Mouse (Mus musculus) embryo, embryonic 11.5 days (tissue): Measurements from ENCODE around the gene Tshz2.

Experiments
- DNase-seq: peaks from one replicate; pipeline ENCODE4 v3.0.0-alpha.2; 2012; ENCODE audit warnings: low read depth, low spot score

The Tshz2 gene

DNA sequence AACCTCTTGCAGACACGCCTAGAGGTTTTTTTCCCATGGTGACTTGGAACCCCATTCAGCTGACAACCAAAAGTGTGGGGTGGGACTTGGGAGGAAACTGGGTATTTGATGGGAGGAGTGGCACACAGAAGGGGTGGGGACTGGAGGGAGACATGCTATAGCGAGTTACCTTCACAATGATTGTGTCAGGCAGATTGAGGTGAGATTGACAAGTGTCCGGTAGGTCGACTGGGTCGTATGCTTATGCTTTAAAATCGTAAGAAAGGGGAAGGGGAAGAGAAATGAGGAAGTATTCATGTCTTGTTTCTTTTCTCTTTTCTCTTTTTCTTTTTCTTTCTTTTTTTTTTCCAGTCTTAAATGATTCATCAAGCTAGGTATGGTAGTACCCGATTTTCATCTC is 236.7 kb downstream of the Tshz2 start:
- DNase-seq: no peak

DNA sequence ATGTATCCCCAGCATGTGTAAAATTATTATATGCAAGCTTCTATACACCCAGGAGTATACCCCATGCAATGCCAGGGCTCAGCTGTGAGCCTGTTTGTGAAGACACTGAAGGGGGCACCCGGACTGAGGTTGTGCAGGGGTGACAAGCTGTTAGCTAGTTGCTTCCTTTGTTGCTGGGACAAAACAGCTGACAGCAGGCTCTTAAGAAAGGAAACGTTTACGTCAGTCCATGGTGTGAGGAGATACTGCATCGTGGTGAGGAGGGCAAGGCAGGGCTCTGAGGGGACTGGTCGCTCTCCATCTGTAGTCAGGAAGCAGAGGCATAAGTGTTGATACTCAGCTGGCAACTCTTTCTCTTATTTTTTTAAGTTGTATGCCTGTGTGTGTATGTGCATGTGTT is 237.7 kb downstream of the Tshz2 start:
- no peak for DNase-seq

DNA sequence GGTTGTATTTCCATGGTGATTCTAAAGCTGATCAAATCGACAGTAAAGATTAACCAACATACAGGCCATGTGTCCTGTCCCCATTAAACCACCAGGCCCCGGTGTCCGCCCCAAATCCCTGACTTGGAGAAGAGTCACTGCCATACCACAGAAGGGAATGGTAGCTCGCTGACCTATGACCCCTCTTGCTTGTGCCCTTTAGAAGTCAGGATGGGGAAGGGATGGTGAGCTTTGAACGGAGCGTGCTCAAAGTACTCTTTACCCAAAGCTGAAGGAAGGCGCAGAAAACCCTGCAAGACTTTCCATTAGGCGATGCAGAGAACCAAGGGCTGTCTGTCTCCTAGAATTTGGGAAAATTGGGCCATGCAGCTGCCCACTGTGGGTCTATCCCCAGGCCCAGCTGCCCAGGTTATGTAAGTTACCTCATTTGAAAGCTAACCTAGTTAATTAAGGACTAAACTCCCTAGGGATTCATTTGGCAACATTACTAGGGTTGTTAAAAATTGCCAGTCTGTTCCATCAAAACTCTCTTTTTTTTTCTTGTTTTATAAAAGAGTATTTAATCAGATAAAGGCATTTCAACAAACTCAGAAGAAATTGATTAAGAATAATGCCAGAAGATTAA is 238.7 kb downstream of the Tshz2 start:
- DNase-seq: no peak

DNA sequence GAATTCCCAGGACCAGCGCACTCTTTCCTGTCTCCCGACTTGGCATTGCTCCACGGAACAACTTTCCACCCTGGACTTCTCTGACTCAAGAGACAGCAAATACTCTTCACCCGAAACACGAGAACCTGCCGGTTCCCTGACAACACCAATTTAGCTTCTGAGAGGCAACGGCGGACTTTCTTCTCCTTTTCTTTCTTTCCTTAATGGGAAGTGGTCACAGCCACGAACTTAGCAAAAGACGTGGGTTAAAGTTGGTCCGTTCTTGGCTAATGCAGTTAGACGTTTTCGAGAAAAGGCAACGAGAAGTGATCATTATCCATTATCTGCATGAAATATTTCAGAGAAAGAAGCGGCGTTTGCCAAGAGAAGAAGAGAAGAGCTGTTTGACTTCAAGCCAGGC is 240.6 kb downstream of the Tshz2 start:
- no peak for DNase-seq

DNA sequence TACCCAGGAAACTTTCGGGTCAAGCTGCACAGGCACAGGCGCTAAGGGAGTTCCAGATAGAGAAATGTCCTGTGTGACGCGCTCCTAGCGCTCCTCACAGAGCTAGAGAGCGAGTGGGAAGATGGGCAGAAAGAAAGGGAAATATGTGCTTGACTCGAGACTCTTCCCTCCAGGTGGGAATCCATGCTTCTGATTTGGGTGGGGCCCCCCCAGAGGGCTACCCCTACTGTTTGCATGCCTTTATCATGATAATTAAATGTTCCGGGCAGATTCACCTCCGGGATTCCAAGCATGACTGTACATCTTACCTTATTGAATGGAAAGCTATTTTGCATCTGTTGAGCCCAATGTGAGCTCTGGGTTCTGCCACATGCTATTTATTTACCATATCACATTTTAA is 255.1 kb downstream of the Tshz2 start:
- DNase-seq: no peak

DNA sequence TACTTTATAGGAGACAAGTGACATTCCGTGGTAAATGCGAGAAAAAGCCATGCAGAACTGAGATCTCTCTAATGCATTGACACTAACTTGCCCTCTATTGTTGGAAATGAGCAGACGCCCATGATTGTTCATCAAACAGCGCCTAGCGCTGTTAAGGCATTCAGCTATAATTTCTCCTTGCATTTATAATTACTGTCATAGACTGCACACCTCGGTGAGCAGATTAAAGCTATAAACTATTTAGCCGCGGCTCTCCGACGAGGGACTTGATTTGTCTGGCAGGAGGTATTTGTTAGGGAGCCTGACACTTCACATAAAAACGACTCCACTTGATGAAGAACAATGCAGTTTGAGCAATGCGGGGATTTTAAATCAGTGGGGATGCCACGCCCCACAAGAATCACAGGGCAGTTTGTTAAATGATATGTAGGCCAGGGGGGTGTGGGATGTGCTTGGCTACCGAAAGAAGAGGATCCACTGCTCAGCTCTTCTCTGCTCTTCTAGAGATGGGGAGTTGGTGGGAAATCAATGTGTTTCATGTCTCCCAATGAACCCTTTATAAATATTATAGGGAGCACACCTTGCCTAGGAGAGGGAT is 259.7 kb downstream of the Tshz2 start:
- no peak for DNase-seq

DNA sequence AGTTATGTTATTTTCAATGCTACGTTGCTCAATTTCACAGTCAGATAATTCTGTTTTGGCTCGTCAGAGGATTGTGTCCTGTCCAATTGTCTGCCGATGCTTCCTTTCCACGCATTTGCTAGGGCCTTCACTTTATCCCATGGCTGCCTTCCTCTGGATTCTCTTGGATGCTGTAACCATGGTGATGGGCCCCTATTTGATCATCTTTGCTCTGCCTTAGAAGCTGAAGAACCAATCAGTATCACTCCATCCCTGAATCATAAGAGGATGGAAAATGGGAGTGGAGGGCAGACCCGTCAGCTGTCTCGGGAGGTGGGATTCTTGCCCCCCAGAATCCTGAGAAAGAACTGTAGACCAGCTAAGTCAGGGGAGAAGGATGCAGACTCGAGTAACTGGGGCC is 270.1 kb downstream of the Tshz2 start:
- DNase-seq: no peak

DNA sequence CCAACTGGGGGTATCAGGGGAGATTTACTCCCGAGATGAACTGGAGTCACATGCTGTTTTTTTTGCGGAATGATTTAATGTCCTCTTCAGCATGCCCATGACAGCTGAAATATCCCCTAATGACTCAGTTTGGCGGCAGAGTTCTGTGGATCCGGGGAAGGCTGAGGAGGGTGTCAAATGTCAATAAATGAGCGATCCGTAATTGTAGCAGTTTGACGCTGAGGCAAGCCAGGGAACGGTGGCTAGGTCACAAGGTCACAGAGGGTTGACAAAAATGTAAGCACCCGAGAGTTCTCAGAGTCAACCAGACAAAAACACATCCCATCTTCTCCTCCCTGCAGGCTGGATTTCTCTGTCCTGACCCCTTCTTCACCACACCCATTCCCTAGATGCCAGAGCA is 273.6 kb downstream of the Tshz2 start:
- no peak for DNase-seq

DNA sequence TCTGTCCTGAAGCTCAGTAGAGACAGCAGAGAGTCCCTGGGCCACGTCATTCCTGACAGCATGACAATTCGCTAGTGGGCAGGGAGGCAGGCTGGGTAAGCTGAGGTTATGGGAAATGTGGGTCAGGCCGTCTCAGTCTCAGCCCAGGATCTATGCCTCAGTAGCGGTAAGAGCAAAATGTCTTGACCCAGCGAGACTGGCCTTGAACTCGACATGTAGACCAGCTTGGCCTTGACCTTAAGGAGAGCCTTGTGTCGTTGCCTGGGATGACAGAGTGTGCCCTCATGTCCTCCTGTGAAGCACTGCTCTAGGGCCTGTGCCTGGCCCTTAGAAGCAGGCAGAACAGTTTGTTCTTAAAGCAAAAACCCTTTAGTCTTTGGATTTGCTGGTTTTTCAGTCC is 275.2 kb downstream of the Tshz2 start:
- DNase-seq: no peak

DNA sequence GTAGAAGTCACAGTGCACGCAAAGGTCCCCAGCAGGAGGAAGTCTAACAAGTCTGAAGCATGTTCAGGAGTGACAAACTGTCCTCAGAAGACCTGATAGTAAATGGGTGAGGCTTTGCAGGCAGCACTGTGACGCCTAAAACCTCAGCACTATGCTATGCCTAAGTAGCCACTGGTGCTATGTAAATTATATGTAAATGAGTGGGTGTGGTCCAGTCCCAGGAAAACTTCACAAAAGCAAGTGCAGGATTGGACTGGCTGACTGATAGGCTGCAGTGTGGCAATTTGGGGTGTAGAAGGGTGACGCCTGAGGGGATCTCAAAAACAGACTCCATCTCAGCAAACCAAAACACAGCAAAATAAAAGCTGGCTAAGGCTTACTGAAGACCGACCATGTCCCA is 277.8 kb downstream of the Tshz2 start:
- no peak for DNase-seq

DNA sequence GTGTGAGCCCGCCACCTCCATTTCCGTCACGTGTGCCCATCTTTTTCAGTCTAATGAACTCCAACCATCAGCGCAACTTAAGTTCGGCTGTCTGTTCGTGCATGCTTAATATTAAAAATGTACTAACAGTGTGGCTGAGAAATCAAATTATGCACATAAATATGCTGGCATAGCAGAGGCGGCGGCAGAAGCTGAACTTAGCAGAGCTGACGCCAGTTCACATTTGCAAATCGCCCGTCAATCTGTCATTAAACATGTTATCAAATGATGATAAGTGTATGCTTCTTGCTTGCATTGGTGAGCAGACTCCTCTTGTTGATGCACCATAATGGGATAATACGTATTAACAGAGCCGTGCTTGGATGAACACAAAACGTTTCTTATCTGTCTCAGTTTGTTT is 280.0 kb downstream of the Tshz2 start:
- no peak for DNase-seq

DNA sequence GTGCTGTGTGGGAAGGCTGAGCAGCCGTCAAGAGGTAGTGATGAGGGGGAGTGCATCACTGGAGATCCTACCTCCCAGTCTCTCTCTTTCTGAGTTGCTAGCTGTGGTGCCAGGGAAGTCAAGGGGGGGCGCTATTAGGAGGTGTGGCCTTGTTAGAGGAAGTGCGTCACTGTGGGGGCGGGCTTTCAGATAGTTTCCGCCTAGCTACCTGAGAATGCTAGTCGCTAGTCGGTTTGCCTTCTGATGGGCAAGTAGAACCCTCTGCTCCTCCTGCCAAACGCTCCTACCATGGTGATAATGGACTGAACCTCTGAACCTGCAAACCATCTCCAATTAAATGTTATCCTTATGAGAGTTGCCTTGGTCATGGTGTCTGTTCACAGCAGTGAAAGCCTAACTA is 282.1 kb downstream of the Tshz2 start:
- no peak for DNase-seq

DNA sequence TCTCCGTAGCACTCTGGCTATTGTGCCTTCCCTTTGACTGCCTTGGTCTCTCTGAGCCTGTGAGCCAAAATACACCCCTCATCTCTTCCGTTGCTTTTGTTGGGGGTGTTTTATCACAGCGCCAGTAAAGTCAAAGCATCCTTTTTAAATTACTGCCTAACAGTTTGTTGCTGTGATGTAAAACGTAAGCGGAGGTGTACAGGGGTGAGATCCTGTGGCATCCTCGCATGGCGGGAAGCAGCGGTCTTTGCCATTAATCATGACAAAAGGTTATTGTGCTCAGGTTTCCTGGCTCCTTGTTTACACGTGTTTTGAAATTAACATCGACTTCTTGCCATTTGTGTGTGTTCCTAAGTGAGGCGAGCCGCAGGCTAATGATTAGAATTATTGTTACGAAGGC is 282.5 kb downstream of the Tshz2 start:
- no peak for DNase-seq

DNA sequence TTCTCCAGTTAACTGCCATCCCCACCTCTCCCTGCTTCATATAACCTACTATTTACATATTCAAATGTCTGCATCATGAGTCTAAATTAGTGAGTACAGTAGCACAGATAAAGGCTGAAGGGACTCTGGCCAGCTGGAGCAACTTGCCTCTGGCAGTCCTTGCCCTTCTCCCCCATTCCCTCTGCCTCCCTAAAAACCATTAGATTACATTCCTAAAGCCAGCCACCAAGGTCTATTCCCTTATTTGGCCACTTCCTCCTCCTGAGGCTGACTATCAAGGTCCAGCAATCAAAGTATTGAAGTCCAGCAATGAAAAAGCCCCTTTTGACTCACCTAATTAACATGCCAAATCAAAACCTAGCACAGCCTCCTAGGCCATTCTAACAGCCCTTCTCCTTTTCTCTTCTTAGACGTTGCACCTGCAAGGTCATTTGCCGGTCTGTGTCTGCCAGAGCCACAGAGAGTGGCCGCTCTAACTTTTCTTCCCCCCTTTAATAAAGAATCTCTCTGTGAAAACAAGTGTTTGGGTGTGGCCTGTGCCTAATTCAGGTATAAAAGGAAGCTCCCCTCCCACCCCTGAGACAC is 286.4 kb downstream of the Tshz2 start:
- DNase-seq: no peak

DNA sequence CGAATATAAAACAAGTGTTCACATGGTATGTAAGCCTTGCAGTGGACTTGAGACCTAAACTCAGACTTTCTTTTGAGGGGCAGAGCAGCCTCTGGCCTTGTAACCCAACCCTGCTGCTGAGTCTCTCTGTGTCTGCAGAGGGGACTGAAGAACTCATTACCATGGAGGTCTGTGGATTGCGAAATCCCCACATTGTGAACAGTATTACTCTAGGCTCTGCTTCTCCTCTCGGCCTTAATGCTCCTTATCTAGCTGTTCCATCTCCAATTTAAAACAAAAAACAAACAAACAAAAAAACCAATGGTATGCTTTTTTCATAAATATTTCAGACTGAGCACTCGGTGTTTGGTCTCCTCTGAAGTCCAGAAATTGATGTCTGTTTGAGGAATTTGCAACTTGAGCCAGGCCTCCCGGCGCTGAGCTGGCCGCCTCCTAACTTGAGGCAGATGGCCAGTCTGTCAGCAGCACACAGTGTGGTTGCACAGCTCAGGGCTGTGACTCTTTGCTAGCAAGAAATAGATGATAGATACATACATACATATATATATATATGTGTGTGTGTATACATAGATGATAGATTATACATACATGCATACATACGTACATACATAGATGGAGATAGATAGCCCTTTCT is 291.5 kb downstream of the Tshz2 start:
- no peak for DNase-seq

DNA sequence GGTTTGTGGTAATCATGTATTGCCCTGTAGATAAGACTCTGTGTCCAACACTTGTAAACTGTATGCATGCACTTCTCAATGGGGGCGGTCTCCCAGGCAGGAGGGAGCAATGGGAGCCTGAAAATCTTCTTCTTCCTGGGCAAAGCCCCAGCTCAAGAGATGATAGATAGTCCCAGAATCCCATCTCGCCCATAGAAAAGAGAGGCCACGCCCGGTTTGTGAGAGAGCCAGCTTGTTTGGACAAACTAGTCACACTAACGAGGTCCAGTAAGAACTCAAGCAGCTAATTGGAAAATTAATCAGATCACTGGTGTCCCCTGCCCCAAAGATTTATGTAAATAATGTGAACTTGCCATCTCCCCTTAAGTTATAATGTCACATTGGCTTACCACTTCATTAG is 292.7 kb downstream of the Tshz2 start:
- no peak for DNase-seq

DNA sequence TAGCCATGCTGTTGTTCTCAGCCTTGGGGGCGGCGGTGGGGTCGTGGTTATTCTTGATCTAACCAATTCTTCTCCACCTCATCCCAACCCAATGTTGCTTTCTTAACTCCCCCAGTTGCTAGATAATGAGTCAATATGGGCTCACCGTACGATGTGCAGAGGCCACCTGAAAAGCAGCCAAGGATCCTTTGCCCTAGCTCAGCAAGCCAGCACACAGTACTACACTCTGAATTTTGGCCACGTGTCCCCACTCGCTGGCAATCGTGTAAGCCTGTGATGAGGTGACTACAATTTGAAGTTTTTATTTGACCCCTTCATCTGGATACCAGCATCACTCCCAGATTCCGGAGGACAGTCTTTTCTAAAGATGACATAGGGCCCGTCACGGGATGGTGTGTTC is 293.2 kb downstream of the Tshz2 start:
- no peak for DNase-seq

DNA sequence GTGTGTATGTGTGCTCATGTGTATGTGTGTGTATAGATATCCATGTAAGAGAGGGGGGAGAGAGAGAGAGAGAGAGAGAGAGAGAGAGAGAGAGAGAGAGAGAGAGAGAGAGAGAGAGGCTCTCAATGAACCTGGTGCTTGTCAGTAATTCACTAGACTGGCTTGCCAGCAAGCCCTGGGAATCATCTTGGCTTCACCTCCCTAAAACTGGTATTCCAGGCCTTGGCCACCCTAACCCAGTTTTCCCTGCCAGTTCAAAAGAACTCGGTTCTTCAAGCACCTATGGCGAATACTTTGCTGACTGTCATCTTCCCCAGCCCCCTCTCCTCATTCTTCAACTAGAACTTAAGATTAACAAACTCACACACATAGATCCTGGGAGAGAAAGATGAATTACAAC is 294.6 kb downstream of the Tshz2 start:
- DNase-seq: no peak

DNA sequence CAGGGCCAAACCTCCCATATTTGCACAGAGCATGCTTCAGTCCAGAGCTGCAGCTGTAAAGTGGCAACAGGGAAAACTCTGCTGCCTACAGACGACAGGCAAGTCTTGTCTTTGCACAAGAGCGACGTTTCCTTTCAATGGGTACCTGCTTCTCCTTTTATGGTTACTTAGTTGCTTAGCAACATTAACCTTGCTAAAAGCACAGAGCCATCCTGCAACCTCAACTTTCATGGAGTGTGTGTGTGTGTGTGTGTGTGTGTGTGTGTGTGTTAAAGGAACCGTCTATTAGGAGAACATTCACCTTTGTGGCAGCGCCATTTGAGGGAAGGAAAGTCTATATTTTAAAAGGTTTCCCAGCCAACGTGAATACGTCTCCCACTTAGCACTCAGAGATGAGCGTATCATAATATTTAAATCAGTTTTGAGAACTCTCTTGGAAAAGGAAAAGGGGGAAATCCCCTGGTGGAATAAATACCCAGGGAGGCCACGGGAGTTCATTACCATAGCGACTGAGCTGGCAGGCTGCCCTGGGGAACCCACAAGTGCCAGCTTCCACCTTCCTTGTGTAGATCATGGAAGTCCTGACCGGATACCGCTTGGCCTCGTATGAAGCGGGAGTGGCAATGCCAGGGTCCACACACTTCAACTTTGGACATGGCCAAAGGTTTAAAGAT is 295.8 kb downstream of the Tshz2 start:
- no peak for DNase-seq

DNA sequence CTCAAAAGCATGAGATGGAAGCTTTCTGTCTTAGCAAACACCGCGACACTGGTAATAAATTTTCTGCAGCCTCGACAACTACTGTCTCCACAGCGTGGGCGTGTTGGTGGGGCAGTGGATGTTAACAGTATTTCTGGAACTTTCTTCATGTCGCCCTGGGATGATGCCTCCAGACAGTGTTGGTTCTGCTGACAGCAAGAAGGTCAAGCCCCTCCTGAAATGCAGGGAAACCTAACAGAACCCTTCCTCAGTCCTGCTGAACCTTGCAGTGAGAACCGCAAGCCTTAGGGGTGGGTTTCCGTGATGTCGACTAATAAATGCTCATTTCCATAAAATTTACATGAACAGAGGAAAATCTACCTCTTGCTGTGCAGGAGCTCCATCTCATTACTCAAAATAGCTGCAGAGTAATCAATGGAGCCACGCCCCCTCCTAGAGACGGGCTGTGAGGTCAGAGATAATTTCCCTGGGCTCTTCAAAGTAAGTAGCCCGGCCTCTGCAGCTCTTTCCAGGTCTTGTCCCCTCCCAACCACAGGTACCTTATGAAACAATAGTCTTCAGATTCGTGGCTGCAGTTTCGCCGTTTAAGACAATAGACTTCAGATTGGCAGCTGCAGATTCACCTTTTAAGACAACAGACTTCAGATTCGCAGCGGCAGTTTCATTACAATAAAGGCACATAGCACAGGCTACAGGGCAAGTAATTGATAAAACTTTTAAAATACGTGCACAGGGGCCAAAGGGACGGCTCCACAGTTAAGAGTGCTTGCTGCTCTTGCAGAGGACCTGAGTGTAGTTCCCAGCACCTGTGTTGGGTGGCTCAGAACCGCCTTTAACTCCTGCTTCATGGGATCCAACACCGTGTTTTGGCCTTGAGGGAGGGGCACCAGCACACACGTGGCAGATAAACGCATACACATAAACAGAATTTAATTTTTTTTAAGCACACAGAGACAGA is 297.0 kb downstream of the Tshz2 start:
- peak; percentile 64 for DNase-seq

DNA sequence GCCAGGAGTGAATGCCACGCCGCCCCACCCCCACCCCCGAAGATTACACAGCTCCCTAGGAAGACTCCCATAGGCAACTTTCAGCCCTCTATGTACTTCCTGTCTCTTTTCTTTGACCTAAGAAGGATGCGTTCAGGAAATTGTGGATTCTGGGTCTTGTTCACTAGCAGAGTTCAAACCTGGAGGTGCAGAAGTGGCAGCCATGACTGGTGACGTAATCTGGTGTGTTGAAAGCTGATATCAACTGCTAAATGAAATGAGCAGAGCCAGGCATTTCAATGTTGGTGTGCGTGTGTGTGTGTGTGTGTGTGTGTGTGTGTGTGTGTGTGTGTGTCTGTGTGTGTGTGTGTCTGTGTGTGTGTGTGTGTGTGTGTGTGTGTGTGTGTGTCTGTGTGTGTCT is 302.8 kb downstream of the Tshz2 start:
- DNase-seq: no peak
